Mouse (Mus musculus): ENCODE measurements around the gene Trim25. TPM values are rescaled to one million over a fixed set of nuclear protein-coding genes. Genes with fewer than 3 reads are reported as not detected.

The Trim25 gene
- total RNA-seq, 2 experiments from 2014 or later: 5.9 to 9.0 TPM

DNA sequence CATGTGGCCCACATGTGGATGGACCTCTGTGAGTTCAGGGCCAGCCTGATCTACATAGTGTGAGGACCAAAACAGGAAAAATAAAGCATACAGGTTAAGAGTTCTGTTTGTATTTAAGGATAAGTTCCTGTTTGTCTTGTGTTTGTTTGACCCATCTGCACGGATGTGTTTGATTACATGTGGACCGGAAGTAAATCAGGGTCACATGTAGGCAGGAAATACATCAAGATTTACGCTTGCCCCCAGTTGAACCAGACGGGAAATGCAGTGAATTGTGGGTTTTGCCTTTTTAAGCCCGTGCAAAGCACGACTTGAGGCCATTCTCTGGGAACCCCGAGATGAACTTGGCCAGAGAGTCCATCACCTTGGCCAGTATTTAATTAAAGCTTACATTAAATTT is 62.2 kb downstream of the Trim25 start:
- DNase-seq: no peak
- no peak for TF ChIP-seq CTCF (IDR thresholded peaks at IDR 0.05)
- Histone ChIP-seq H3K27ac (0 out of 2 replicates have a peak overlapping the region, but pooled peaks have one; percentile 6), H3K4me3 (no peak overlapping the region; the same call in 1 of the 2 replicates)
- intact Hi-C loops (cut with DNase I): no loop called here

DNA sequence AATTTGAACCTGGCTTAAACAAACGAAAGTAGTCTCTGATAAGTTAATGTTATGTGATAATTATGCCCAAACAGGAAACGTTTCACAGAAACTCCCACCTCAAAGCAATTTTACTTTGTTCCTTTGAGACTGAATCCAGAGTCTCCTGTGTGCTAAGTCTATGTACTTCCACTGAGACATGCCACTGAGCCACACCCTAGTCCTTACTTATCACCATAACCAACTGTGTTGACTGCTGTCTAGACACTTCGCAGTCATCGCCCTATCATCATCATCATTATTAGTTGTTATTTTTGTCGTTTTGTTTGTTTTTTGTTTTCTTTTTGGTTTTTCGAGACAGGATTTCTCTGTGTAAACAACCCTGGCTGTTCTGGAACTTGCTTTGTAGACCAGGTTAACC is 65.1 kb downstream of the Trim25 start:
- no peak overlapping the region for H3K27ac ChIP-seq
- no peak for TF ChIP-seq CTCF (IDR thresholded peaks at IDR 0.05)
- intact Hi-C loops (cut with DNase I): no loop called here
- no peak for DNase-seq
- no peak overlapping the region for H3K4me3 ChIP-seq

DNA sequence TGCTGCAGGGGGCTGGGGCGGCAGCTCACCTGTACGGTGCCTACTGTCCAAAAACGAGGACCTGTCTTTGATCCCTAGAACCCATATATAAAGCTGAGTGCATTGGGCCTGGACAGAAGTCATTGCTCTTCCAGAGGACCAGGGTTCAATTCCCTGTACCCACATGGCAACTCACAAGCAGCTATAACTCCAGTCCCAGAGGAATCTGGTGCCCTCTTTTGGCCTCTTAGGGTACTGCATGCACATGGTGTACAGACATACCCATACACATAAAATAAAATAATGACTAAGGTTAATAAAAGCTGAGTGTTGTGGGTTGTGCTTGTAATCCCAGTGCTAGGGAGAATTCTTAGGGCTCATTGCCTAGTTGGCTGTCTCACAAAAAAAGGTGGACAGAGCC is 66.1 kb downstream of the Trim25 start:
- DNase-seq: no peak
- Histone ChIP-seq H3K27ac (no peak overlapping the region), H3K4me3 (no peak overlapping the region)
- peak; percentile 51 for TF ChIP-seq CTCF (IDR thresholded peaks at IDR 0.05)
- intact Hi-C loops (cut with DNase I): no loop called here

DNA sequence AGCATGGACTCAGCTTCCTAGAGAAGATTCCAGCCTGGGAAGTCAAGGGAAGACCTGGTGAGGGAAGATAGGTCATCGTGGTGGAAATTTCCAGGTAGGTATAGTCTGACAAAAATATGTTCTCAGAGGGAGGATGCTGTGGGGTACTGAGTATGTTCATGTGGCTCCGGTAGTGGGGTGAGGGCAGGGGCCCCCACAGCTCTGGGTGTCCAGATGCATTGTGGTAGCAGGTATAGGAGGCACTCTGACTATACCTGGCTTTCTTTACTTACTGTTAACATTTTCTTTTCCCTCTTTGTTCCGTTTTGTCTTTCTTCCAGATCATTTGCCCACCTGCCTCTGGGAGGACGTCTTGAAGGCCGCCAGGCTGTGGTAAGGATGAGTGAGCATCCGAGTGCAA is 67.0 kb downstream of the Trim25 start:
- H3K4me3 ChIP-seq: no peak overlapping the region

DNA sequence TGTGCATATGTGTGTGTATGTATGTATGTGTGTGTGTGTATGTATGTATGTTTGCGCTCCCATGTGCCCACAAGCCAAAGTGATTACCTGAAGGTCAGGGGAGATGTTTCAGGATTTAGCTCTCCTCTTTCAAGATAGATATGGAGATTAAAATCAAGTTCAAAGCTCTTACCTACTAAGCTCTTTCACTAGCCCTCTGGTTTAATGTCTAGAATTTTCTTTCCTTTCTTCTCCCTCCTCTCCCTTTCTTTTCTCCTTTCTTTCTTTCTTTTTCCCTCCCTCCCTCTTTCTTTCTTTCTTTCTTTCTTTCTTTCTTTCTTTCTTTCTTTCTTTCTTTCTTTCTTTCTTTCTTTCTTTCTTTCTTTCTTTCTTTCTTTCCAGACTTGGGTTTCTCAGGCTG is 67.6 kb downstream of the Trim25 start, which contains the start of gene Dgke:
Gene Dgke, minus strand, starts transcription at position 101 of the 400 bp plus-strand sequence.
- DNase-seq: no peak
- intact Hi-C loops (cut with DNase I): no loop called here
- TF ChIP-seq CTCF (IDR thresholded peaks at IDR 0.05): no peak
- Histone ChIP-seq H3K27ac (peak within 1 kb of the TSS; percentile 81), H3K4me3 (no peak within 1 kb of the TSS)

More for the DNA sequence above, 67.0 kb downstream of the Trim25 start:
- DNase-seq: no peak
- intact Hi-C loops (cut with DNase I): no loop called here
- no peak for TF ChIP-seq CTCF (IDR thresholded peaks at IDR 0.05)
- peak overlapping the region; percentile 77 for H3K27ac ChIP-seq

DNA sequence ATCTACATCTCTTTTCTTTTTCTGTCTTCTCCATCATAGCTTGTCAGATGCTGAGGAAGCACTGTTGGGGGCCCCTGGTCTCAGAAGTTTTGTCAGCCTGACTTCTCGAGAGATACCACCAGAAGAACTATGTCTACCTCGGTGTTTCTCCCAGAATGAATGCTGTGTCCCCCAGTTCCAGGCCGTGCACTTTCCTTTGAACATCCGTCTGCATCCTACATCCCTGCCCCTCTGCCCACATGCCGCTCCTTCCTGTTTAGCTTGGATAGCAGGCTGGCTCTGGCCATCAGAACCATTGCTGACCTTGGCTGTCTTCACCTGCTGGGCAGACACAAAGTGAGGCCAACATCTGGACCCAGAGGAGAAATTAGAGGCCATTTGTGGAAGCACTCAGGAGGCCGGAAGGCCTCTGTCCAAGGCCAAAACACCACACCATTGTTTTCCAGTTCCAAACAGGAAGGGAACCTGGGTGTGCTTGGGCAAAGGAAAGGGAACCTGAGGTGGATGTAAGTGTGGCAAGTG is 68.2 kb downstream of the Trim25 start:
- Histone ChIP-seq H3K4me3 (no peak overlapping the region), H3K27ac (peak overlapping the region; percentile 81)
- no peak for TF ChIP-seq CTCF (IDR thresholded peaks at IDR 0.05)
- no peak for DNase-seq
- intact Hi-C loops (cut with DNase I): no loop called here

DNA sequence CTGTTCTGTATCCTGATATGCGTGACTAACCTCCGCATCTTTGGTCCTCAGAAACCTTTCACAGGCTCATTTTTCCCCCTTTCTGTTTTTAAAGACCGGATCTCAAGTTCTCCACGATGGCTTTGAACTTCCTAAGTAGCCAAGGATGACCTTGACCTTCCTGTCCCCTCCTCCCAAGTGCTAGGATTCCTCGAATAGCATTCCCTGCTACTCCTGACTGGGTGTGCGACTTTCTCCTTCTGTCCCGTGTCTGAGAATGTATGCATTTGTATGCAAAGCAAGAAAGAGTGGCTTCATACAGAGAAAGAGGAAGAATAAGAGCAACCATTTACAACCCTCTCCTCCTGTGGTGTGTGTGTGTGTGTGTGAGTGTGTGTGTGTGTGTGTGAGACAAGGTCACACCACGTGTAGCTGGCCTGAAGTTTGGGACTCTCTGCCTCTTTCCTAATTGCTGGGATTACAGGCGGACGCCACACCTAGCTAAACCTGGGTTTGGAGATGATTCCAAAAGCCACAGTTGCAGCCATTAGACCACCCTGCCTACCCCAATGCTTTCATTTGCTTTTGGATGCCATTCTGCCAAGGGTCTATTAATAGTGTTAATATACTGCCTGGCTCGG is 68.8 kb downstream of the Trim25 start:
- no peak overlapping the region for H3K4me3 ChIP-seq
- intact Hi-C loops (cut with DNase I): no loop called here
- TF ChIP-seq CTCF (IDR thresholded peaks at IDR 0.05): no peak
- DNase-seq: no peak
- H3K27ac ChIP-seq: peak overlapping the region; percentile 81

DNA sequence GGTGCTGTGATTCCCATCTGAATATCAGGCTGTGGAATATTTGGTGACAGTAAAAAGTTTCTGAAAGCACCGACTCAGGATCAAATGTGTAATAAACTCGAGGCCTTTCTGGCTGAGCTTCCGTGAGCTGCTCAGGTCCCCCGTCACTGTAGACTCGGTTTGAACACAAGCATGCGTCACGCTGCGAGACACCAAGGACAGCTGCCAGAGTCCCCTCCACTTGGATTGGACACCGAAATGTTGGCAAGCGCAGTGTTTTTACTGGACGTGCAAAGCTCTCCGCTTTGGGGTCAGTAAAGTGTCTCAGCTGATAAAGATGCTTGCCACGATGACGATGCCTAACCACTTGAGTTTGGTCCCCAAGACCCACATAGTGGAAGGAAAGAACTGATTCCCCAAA is 69.5 kb downstream of the Trim25 start:
- Histone ChIP-seq H3K27ac (peak overlapping the region; percentile 81), H3K4me3 (no peak overlapping the region)
- TF ChIP-seq CTCF (IDR thresholded peaks at IDR 0.05): no peak
- intact Hi-C loops (cut with DNase I): no loop called here
- no peak for DNase-seq

DNA sequence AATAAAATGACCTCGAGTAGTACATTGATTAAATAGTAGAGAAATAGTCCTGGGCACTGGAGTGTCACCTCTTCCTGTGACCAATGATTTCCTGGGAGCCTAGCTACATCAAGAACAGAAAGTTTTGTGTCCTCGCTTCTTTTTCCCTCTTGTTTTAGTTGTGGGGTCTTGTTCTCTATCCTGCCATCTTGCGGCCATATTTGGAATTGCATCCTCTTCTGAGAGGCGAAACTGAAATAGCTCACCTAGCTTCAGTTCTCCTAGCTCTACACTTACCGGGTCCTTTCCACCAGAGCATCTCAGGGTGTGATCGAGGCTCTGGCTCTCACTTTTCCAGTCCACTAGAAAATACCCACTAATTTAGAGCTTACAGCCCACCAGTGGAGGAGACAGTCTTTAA is 70.1 kb downstream of the Trim25 start:
- Histone ChIP-seq H3K4me3 (no peak overlapping the region), H3K27ac (peak overlapping the region; percentile 81)
- TF ChIP-seq CTCF (IDR thresholded peaks at IDR 0.05): peak; percentile 88
- peak; percentile 53 for DNase-seq
- intact Hi-C loops (cut with DNase I): no loop called here

Other genes starting within 250 kb of the Trim25 start
- gene Akap1, start 134.8 kb upstream of the Trim25 start, total RNA-seq (2021): 10 to 100 TPM; 62.5 to 93.2 TPM
- gene Scpep1, start 43.9 kb upstream of the Trim25 start, total RNA-seq (2021): 10 to 100 TPM in 1 of 2 experiments, 1 to 10 TPM in 1; 6.1 to 11.2 TPM
- not detected for gene Elobl, start 32.4 kb upstream of the Trim25 start, total RNA-seq (2021)
- gene Coil, start 29.1 kb upstream of the Trim25 start, total RNA-seq (2021): 1 to 10 TPM; 3.8 to 4.6 TPM
- 1 to 10 TPM; 3.4 to 3.7 TPM for gene Dgke, start 67.5 kb downstream of the Trim25 start, total RNA-seq (2021)
- not detected for gene Gm525, start 74.5 kb downstream of the Trim25 start, total RNA-seq (2021)

Measured in gastrocnemius, adult 2 months (tissue).